Mouse (Mus musculus) myocyte (in vitro differentiated cells): ENCODE results near the gene Itpr1.

Source experiments
- E2F4 ChIP-seq: IDR thresholded peaks from one replicate; pipeline ENCODE4 v1.6.1; 2011; ENCODE audit warnings: mild to moderate bottlenecking, control low read depth, moderate library complexity; ENCODE audit not compliant: insufficient read depth
- MAX ChIP-seq: IDR thresholded peaks from one replicate; pipeline ENCODE4 v1.6.1; 2011; ENCODE audit warnings: low read depth, mild to moderate bottlenecking, control low read depth
- MYOD1 ChIP-seq, 3 experiments: IDR thresholded peaks; one replicate each; pipeline ENCODE4 v1.6.1; 2011; ENCODE audit warnings: control low read depth in 2 of 3, low read depth in 2 of 3, mild to moderate bottlenecking in 2 of 3, moderate library complexity in 1 of 3; ENCODE audit not compliant: insufficient read length in 2 of 3, control insufficient read depth in 1 of 3
- MYOG ChIP-seq, 3 experiments: IDR thresholded peaks; one replicate each; pipeline ENCODE4 v1.6.1; 2011; ENCODE audit warnings: control low read depth in 2 of 3, low read depth in 2 of 3, mild to moderate bottlenecking in 2 of 3; ENCODE audit not compliant: insufficient read length in 2 of 3, control insufficient read depth in 1 of 3, insufficient read depth in 1 of 3
- POLR2A ChIP-seq: IDR thresholded peaks from one replicate; pipeline ENCODE4 v1.6.1; 2011; ENCODE audit warnings: low read depth, mild to moderate bottlenecking, control low read depth, moderate library complexity; ENCODE audit not compliant: insufficient read length
- POLR2AphosphoS2 ChIP-seq: IDR thresholded peaks from one replicate; pipeline ENCODE4 v1.6.1; 2011; ENCODE audit warnings: low read depth, control low read depth; ENCODE audit not compliant: insufficient read length
- TCF12 ChIP-seq: IDR thresholded peaks from one replicate; pipeline ENCODE4 v1.6.1; 2011; ENCODE audit warnings: mild to moderate bottlenecking, control low read depth; ENCODE audit not compliant: poor library complexity, insufficient read depth, severe bottlenecking
- USF1 ChIP-seq: IDR thresholded peaks from one replicate; pipeline ENCODE4 v1.6.1; 2011; ENCODE audit warnings: low read depth, mild to moderate bottlenecking, control low read depth, moderate library complexity

GRCm38 (mm10) chr6:108235680-108236123, 22.8 kb downstream of the Itpr1 start:
- TF ChIP-seq MYOD1 (IDR thresholded peaks at IDR 0.05; ENCODE audit: control insufficient read depth in 1 of 3, insufficient read length in 2 of 3, low read depth in 2 of 3): no peak
- no peak for TF ChIP-seq USF1
- TF ChIP-seq TCF12: no peak
- TF ChIP-seq MAX: no peak
- TF ChIP-seq POLR2A: no peak
- no peak for TF ChIP-seq MYOG (IDR thresholded peaks at IDR 0.05; ENCODE audit: control insufficient read depth in 1 of 3, insufficient read depth in 1 of 3, insufficient read length in 2 of 3, low read depth in 2 of 3)
- no peak for TF ChIP-seq POLR2AphosphoS2
- TF ChIP-seq E2F4: no peak
